Mouse (Mus musculus) heart, postnatal 0 days (tissue): ENCODE measurements at regions not wholly inside any gene's neighbourhood (a gene's known extent, or its start where the extent isn't known, plus 50 kb on each side); places are given as distances from the start of the nearest gene placed in this dataset.

Source experiments
- CTCF ChIP-seq: IDR thresholded peaks from 2 replicates; pipeline ENCODE4 v1.5.1; 2016; ENCODE audit warnings: antibody characterized with exemption, control low read depth, low read depth
- EP300 ChIP-seq: IDR thresholded peaks from 2 replicates; pipeline ENCODE4 v1.6.1; 2016; ENCODE audit warnings: antibody characterized with exemption, low read depth

DNA sequence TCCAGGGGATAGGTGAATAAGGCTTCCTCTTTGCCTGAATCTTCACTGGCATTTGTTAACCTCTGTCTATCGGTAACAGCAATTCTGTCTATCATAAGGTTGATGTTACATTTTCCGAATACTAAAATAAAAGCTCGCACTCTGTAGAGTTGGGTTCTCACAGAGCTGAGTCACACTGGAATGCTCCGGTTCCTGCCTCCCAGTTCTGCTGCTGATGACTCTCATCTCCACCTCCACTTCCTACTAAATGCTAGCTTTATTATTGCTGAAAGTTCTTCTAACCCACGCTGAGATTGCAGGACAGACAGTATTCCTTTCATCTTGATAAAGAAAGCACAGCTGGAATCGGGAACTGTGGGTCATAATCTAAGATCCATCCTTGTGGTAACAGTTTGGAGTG lies 65.5 kb upstream of the Ssr3 start:
- TF ChIP-seq CTCF (no peak), EP300 (no peak)
